Mouse (Mus musculus): ENCODE measurements around the gene Mdk.

DNA sequence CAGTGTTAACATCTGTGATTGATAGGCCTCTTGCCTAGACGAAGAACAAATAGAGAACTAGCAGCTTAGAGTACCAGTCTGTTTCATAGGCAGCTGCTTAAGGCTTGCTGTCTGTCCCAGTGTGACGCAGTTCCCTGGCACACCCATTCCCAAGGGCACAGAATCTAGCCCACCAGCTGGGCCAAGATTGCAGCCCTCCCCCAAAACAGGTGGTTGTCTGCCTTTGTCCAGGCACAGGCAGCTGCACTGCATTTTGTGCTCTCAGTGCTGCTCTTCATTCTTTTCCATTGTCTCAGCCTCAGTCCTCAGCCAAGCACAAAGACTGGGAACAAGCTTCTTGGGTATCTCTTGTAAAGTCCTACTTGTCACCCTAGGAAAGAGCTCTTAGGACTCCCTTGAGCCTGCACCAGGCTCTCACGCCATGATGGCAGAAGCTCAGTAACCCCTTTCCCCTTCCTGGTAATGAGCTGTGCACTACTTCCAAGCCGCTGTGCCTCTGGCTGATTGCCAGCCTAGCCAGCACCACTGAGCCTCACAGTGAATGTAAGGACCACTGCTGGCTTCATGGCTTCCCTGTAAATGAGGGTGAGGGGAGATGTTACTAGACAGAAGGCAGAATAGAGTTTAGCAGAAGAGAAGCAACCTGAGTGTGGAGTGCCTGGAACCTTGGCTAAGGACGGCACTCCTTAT lies 27.3 kb downstream of the Mdk start:
- no peak for TF ChIP-seq CTCF (IDR thresholded peaks at IDR 0.05; ENCODE audit: borderline replicate concordance, insufficient read depth, low read depth, low read length)
- TF ChIP-seq POLR2A (IDR thresholded peaks at IDR 0.05; ENCODE audit: borderline replicate concordance, insufficient read depth, low read length): no peak
